Mouse (Mus musculus) gastrocnemius, postnatal 10 days (tissue): Measurements from ENCODE around the gene Atp2b1. TPM values are rescaled to one million over a fixed set of nuclear protein-coding genes. Genes with fewer than 3 reads are reported as not detected.

Source experiments
- DNase-seq: peaks from one replicate; pipeline ENCODE4 v3.0.0; 2021; ENCODE audit warnings: mixed read lengths
- total RNA-seq, 2 experiments: library from RNA; stranded (reverse); gene quantifications; 2 replicates each; pipeline ENCODE4 v1.2.3; 2021

The Atp2b1 gene
- total RNA-seq, 2 experiments from 2014 or later: 69.6 to 77.5 TPM

GRCm38 (mm10) chr10:99033830-99034828 lies 119.9 kb downstream of the Atp2b1 start:
- DNase-seq: no peak

GRCm38 (mm10) chr10:99037185-99038065 lies 123.2 kb downstream of the Atp2b1 start:
- no peak for DNase-seq

DNA sequence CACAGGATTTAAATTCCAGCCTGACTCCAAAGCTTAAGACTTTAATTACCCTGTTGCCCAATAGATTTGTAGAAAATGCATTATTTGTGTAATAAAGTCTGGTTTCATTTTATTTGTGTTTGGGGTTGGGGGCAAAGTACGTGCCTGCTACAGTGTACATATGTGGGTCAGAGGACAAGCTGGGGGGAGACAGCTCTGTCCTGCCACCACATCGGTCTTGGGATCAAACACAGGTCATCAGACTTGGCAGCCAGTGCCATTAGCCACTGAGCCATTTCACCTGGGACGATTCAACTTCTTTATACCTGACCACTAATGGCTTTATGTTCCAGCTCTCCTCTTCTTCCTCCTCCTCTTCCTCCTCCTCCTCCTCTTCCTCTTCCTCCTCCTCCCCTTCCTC lies 124.7 kb downstream of the Atp2b1 start:
- no peak for DNase-seq

DNA sequence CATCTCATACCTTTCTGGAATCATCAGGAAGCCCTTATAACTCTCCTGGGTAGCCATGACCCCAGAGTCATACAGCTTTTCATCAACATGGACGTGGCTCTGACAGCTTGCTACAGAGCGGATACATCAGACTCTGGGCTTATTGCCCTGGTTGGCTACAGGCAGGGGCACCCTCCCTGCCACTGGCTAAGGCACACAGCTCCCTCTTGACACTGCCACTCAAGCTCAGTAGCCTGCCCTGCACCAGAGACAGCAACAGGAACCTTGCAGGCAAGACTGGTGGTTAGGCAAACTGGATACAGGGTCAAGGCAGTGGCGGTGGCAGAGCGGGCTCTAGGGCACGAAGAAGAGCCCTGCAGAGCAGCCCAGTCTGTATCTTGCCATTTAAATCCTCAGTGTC lies 126.0 kb downstream of the Atp2b1 start:
- no peak for DNase-seq

GRCm38 (mm10) chr10:99046756-99047550 lies 132.7 kb downstream of the Atp2b1 start:
- no peak for DNase-seq

DNA sequence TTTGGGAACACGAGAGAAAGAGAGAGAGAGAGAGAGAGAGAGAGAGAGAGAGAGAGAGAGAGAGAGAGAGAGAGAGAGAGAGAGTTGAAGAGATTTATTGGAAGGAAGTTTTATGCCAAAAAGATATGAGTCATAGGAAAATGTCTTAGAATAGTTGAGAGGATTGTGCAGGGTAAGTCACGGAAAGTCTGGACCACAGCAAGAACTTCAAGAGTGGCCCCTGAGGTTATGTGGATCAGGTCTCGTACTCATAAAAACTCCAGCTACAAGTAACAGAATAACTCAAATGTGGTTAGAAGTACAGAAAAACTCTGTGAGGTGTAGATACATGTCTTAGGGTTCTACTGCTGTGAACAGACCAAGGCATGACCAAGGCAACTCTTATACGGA lies 133.3 kb downstream of the Atp2b1 start:
- DNase-seq: no peak

DNA sequence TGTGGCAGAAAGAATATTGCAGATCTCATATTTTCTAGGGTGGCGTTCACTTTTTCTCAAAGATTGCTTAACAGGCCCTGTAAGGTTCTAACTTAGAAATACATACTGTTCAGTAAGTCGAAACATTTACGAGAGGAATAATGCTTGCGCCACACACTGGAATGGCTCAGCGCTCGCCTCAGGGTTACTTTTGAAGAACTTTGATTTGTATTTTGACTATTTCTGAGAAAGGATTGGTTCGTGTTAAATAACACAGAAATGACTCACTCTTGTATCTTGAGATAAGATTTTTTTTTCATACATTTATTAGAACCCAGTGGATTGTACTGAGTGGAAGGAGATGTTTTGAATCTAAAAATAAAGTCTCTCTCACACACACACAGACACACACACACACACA lies 135.9 kb downstream of the Atp2b1 start:
- no peak for DNase-seq

- DNase-seq: no peak
These were observed 138.9 kb downstream of the Atp2b1 start for GRCm38 (mm10) chr10:99053111-99053510.

DNA sequence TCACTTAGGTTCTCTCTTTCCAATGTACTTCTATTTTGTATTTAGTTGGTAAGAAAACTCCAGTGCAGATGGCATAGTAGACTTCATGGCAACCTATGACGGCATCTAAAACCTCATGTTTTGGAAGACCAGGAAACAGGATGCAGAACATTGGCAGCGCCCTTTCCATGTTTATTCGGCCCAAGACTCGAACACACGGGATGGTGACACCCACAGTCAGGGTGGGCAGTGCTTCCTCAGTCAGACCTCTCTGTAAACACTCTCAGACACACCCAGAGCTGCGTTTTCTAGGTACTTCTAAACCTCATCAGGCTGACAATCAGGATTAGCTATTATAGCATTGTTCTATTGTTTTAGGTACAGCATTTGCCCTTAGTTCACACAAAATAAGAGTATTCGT lies 146.4 kb downstream of the Atp2b1 start:
- no peak for DNase-seq

- no peak for DNase-seq
These were observed 147.2 kb downstream of the Atp2b1 start for GRCm38 (mm10) chr10:99061418-99061817.

GRCm38 (mm10) chr10:99062546-99062945 lies 148.3 kb downstream of the Atp2b1 start:
- no peak for DNase-seq

Other genes with a start within 250 kb of the Atp2b1 start
- gene Poc1b, start 192.6 kb downstream of the Atp2b1 start, total RNA-seq: 1 to 10 TPM; 5.7 to 8.8 TPM
- 1 to 10 TPM; 5.0 to 6.0 TPM for gene Galnt4, start 193.8 kb downstream of the Atp2b1 start, total RNA-seq
- not detected for gene Phxr2, start 211.9 kb downstream of the Atp2b1 start, total RNA-seq